Mouse (Mus musculus) spleen, adult 12 weeks (tissue): ENCODE measurements around the gene Akr1e1.
"Not testable (repeated sequence)": the region's sequence is repeated elsewhere in the genome, so short reads cannot be mapped to it uniquely, and the experiment has no call there.

Experiments used
- DNase-seq: peaks from one replicate; pipeline ENCODE4 v3.0.0; 2022; ENCODE audit warnings: low spot score

The Akr1e1 gene

GRCm38 (mm10) chr13:4608961-4609409 lies at the start of gene Akr1e1:
Gene Akr1e1 (minus strand): TSS chr13:4609174.
- DNase-seq = peak; percentile 32

- no peak for DNase-seq
These were observed 49.4 kb upstream of the Akr1e1 start for GRCm38 (mm10) chr13:4658346-4658745.

GRCm38 (mm10) chr13:4656277-4657146 lies 47.5 kb upstream of the Akr1e1 start:
- DNase-seq = no peak

- DNase-seq = no peak
These were observed 41.2 kb upstream of the Akr1e1 start for GRCm38 (mm10) chr13:4650190-4650589.

GRCm38 (mm10) chr13:4645248-4645647 lies 36.3 kb upstream of the Akr1e1 start:
- no peak for DNase-seq

GRCm38 (mm10) chr13:4610902-4611301 lies 1.9 kb upstream of the Akr1e1 start:
- no peak for DNase-seq

GRCm38 (mm10) chr13:4608530-4608929 lies 444 bp downstream of the Akr1e1 start:
- no peak for DNase-seq

GRCm38 (mm10) chr13:4606821-4607220 lies 2.2 kb downstream of the Akr1e1 start:
- no peak for DNase-seq

- DNase-seq = not testable (repeated sequence)
These were observed 5.5 kb downstream of the Akr1e1 start for GRCm38 (mm10) chr13:4603431-4603830.

- no peak for DNase-seq
These were observed 32.1 kb downstream of the Akr1e1 start for GRCm38 (mm10) chr13:4576921-4577320.

GRCm38 (mm10) chr13:4573871-4574270 lies 35.1 kb downstream of the Akr1e1 start, which contains the start of gene Akr1c21:
Gene Akr1c21 (plus strand): TSS chr13:4574075.
- no peak for DNase-seq

- no peak for DNase-seq
These were observed 43.0 kb downstream of the Akr1e1 start for GRCm38 (mm10) chr13:4565996-4566395.

GRCm38 (mm10) chr13:4560500-4560899 lies 48.5 kb downstream of the Akr1e1 start:
- no peak for DNase-seq

- DNase-seq = no peak
These were observed 49.8 kb downstream of the Akr1e1 start for GRCm38 (mm10) chr13:4559143-4559542.
